Mouse (Mus musculus) spleen, adult 2 months (tissue): ENCODE results near the gene Tgfbrap1.

Experiments used
- CTCF ChIP-seq: fragments of 200-500 bp; IDR thresholded peaks from 2 replicates; pipeline ENCODE4 v1.5.1; 2011; ENCODE audit warnings: mild to moderate bottlenecking, inconsistent platforms; ENCODE audit not compliant: insufficient read depth, insufficient read length, insufficient replicate concordance; ENCODE audit errors: extremely low read depth
- POLR2A ChIP-seq: fragments of 200-500 bp; IDR thresholded peaks from 2 replicates; pipeline ENCODE4 v1.6.1; 2011; ENCODE audit warnings: low read depth, low read length, inconsistent platforms

GRCm38 (mm10) chr1:43122616-43123015 lies 24.2 kb upstream of the Tgfbrap1 start:
- TF ChIP-seq CTCF (no peak), POLR2A (no peak)
